Mouse (Mus musculus): ENCODE measurements around the gene Angptl7.

Angptl7 gene

GRCm38 (mm10) chr4:148500410-148500867 lies at the start of gene Angptl7:
Gene Angptl7, minus strand, starts transcription at chr4:148500460.
- no peak for DNase-seq

GRCm38 (mm10) chr4:148549106-148549505 lies 48.8 kb upstream of the Angptl7 start:
- no peak for DNase-seq

- no peak for DNase-seq
These were observed 35.6 kb upstream of the Angptl7 start for GRCm38 (mm10) chr4:148535876-148536275.

GRCm38 (mm10) chr4:148533613-148534328 lies 33.5 kb upstream of the Angptl7 start:
- DNase-seq: no peak

GRCm38 (mm10) chr4:148532516-148532915 lies 32.3 kb upstream of the Angptl7 start:
- no peak for DNase-seq

GRCm38 (mm10) chr4:148531341-148531740 lies 31.1 kb upstream of the Angptl7 start:
- no peak for DNase-seq

GRCm38 (mm10) chr4:148530778-148531177 lies 30.5 kb upstream of the Angptl7 start:
- no peak for DNase-seq

- no peak for DNase-seq
These were observed 30.1 kb upstream of the Angptl7 start for GRCm38 (mm10) chr4:148530351-148530750.

GRCm38 (mm10) chr4:148527158-148527910 lies 27.1 kb upstream of the Angptl7 start:
- DNase-seq: no peak

GRCm38 (mm10) chr4:148523538-148523937 lies 23.3 kb upstream of the Angptl7 start:
- peak; percentile 34 for DNase-seq

GRCm38 (mm10) chr4:148518235-148518795 lies 18.1 kb upstream of the Angptl7 start:
- DNase-seq: no peak

GRCm38 (mm10) chr4:148517809-148518208 lies 17.5 kb upstream of the Angptl7 start:
- no peak for DNase-seq

GRCm38 (mm10) chr4:148515313-148515712 lies 15.1 kb upstream of the Angptl7 start:
- peak; percentile 64 for DNase-seq

GRCm38 (mm10) chr4:148513021-148513559 lies 12.8 kb upstream of the Angptl7 start:
- peak; percentile 35 for DNase-seq

- no peak for DNase-seq
These were observed 11.1 kb upstream of the Angptl7 start for GRCm38 (mm10) chr4:148511334-148511733.

- no peak for DNase-seq
These were observed 10.4 kb upstream of the Angptl7 start for GRCm38 (mm10) chr4:148510691-148511090.

- DNase-seq: no peak
These were observed 9.3 kb upstream of the Angptl7 start for GRCm38 (mm10) chr4:148509450-148510084.

GRCm38 (mm10) chr4:148508084-148508849 lies 8.0 kb upstream of the Angptl7 start:
- DNase-seq: no peak

- DNase-seq: no peak
These were observed 7.3 kb upstream of the Angptl7 start for GRCm38 (mm10) chr4:148507585-148507984.

GRCm38 (mm10) chr4:148504497-148504959 lies 4.3 kb upstream of the Angptl7 start:
- DNase-seq: peak; percentile 67

- peak; percentile 42 for DNase-seq
These were observed 4.2 kb downstream of the Angptl7 start for GRCm38 (mm10) chr4:148495874-148496689.
